Mouse (Mus musculus) small intestine, adult 2 months (tissue): ENCODE results near the gene Sec13.

Experiments used
- CTCF ChIP-seq: fragments of 200-500 bp; IDR thresholded peaks from 2 replicates; pipeline ENCODE4 v1.5.1; 2012; ENCODE audit warnings: low read depth, mild to moderate bottlenecking, control low read depth, inconsistent platforms, low read length, moderate library complexity, mixed read lengths; ENCODE audit not compliant: insufficient replicate concordance, insufficient read length; ENCODE audit errors: extremely low read depth
- POLR2A ChIP-seq: fragments of 200-500 bp; IDR thresholded peaks from 2 replicates; pipeline ENCODE4 v1.6.1; 2012; ENCODE audit warnings: low read depth, mild to moderate bottlenecking, control low read depth, inconsistent platforms, low read length, moderate library complexity

DNA sequence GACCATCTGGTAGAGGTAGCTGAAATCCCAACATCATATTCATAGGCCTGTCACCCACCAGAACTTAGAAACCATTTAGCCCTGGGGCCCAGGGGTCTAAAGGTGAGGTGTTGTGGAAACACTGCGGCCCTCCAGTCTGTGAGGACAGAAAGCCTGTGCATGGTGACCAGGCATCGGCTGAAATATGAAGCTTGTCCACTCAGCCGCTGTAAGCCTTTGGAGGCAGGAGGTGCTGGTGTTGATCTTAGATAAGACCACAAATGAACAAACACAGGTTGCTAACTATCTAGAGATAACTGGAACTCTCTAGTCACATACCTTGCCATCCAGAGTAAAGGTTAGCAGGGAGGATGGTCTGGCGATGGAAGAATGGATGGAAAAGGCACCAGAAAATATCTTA lies 19.5 kb downstream of the Sec13 start:
- TF ChIP-seq POLR2A (no peak), CTCF (no peak)
